Mouse (Mus musculus): ENCODE data around the gene 4933424G06Rik.

GRCm38 (mm10) chr1:36804833-36805232 lies 94.9 kb downstream of the 4933424G06Rik start:
- TF ChIP-seq POLR2A (IDR thresholded peaks at IDR 0.05; ENCODE audit: low read depth, low read length) (no peak), CTCF (conservative IDR thresholded peaks at IDR 0.05; ENCODE audit: insufficient read depth, insufficient read length, low read depth, low read length) (no peak)
